11 mouse cellular contexts compared by ENCODE assay signal in genomic region chr12:101777613-101778325, GRCm38 (mm10). TPM values are rescaled to one million over a fixed set of nuclear protein-coding genes. Genes with fewer than 3 reads are reported as not detected.
DNase-seq lines count a peak whose midpoint lies in the region; ATAC-seq lines count a peak whose summit lies in the region.
"Had no signal": no experiment of that assay in that cellular context is flagged by ENCODE, and none has a peak within 500 bp of the region (broad histone marks: within the 10 kb centered on the region; RNA-seq: fewer than 3 reads in every experiment).

No protein-coding gene starts in this region.

- no peak for DNase-seq in lung, postnatal 25 days (ENCODE audit: low spot score)
- peak; percentile 24 to 57 for DNase-seq in gastrocnemius, adult 8-10 months (ENCODE audit: low spot score in 2 of 2)
- DNase-seq in lung, postnatal 10 days = peak; percentile 23
- no peak for DNase-seq in frontal cortex, postnatal 25 days (ENCODE audit: low spot score in 2 of 2)
- no peak for DNase-seq in spleen, postnatal 14 days (ENCODE audit: low spot score in 2 of 2)
- DNase-seq: cerebellum, adult 18-20 months had no signal

- no peak overlapping the region for H3K9ac ChIP-seq in lung, embryonic 16.5 days (ENCODE audit: low read length)
- no peak overlapping the region for H3K9ac ChIP-seq in heart, embryonic 15.5 days
- H3K9ac ChIP-seq: intestine, embryonic 15.5 days had no signal

- H3K9me3 ChIP-seq in lung, embryonic 16.5 days (ENCODE audit: control insufficient read depth, low read length) = no peaks in the 10 kb centered on the region
- no peaks in the 10 kb centered on the region for H3K9me3 ChIP-seq in heart, embryonic 15.5 days (replicated peaks)
- H3K9me3 ChIP-seq: intestine, embryonic 15.5 days had no signal

- WGBS in lung, embryonic 16.5 days = 41% methylated on average over 9 of the region's 9 CpGs
- 39% methylated on average over 9 of the region's 9 CpGs for WGBS in heart, embryonic 15.5 days

- peak overlapping the region; percentile 88 for H3K27ac ChIP-seq in lung, embryonic 16.5 days (ENCODE audit: low read length)
- peak overlapping the region; percentile 68 for H3K27ac ChIP-seq in heart, embryonic 15.5 days
- H3K27ac ChIP-seq: intestine, embryonic 15.5 days had no signal

- peak; percentile 67 for ATAC-seq in lung, embryonic 16.5 days (ENCODE audit: low read depth)
- ATAC-seq in heart, embryonic 15.5 days (replicated peaks; ENCODE audit: insufficient number of reproducible peaks, insufficient read depth, low FRiP score, low read depth) = peak; percentile 37; the same call in 1 of the 2 replicates
- ATAC-seq: activated CD4-positive, CD25-positive, alpha-beta regulatory T cell, adult 4 months; intestine, embryonic 15.5 days had no signal

- H3K27me3 ChIP-seq in lung, embryonic 16.5 days (ENCODE audit: control insufficient read depth, insufficient read depth, low read depth, low read length) = no peaks in the 10 kb centered on the region
- no peaks in the 10 kb centered on the region for H3K27me3 ChIP-seq in heart, embryonic 15.5 days
- H3K27me3 ChIP-seq: intestine, embryonic 15.5 days had no signal

- peaks cover 23% of the 10 kb centered on the region for H3K4me1 ChIP-seq in lung, embryonic 16.5 days (replicated peaks; ENCODE audit: control insufficient read depth, insufficient read depth, low read length)
- H3K4me1 ChIP-seq in heart, embryonic 15.5 days (replicated peaks) = peaks cover 13% of the 10 kb centered on the region

- no peak overlapping the region for H3K4me3 ChIP-seq in lung, embryonic 16.5 days (ENCODE audit: low read length)
- no peak overlapping the region for H3K4me3 ChIP-seq in heart, embryonic 15.5 days
- H3K4me3 ChIP-seq: intestine, embryonic 15.5 days had no signal

- H3K36me3 ChIP-seq in lung, embryonic 16.5 days (ENCODE audit: control insufficient read depth, insufficient read depth, low read length) = no peaks in the 10 kb centered on the region
- H3K36me3 ChIP-seq in heart, embryonic 15.5 days = no peaks in the 10 kb centered on the region
- H3K36me3 ChIP-seq: intestine, embryonic 15.5 days had no signal

- no peak overlapping the region for H3K4me2 ChIP-seq in lung, embryonic 16.5 days (ENCODE audit: low read depth, low read length)
- no peak overlapping the region for H3K4me2 ChIP-seq in heart, embryonic 15.5 days
- H3K4me2 ChIP-seq: intestine, embryonic 15.5 days had no signal

RNA-seq across cellular contexts. Expression of gene Fbln5, which starts 41.1 kb away (rescaled TPM):
- 180 and 194 TPM in 2 replicates for polyA plus RNA-seq in lung, embryonic 16.5 days (2015; fragmentation: Nextera tagmentation; extraction: Ambion mirVana)
- total RNA-seq in gastrocnemius, adult 8-10 months (2022) = 10 to 100 TPM in 2 of 4 experiments, 1 to 10 TPM in 2; 7.9 to 13.3 (median 10.9) TPM
- polyA plus RNA-seq in heart, embryonic 15.5 days (2015; fragmentation: Nextera tagmentation; extraction: Ambion mirVana) = 215 and 348 TPM in 2 replicates
- total RNA-seq: monocyte, adult 5-6 weeks had no signal
- polyA plus RNA-seq: activated CD4-positive, CD25-positive, alpha-beta regulatory T cell, adult 4 months had no signal

RNA-seq across cellular contexts. Expression of gene Tc2n, which starts 59.4 kb away (rescaled TPM):
- 9.7 and 11.2 TPM in 2 replicates for polyA plus RNA-seq in lung, embryonic 16.5 days (2015; fragmentation: Nextera tagmentation; extraction: Ambion mirVana)
- under 1 TPM; 0.10 to 0.36 (median 0.23) TPM for total RNA-seq in gastrocnemius, adult 8-10 months (2022)
- polyA plus RNA-seq in heart, embryonic 15.5 days (2015; fragmentation: Nextera tagmentation; extraction: Ambion mirVana) = 0.49 and 0.74 TPM in 2 replicates
- total RNA-seq: monocyte, adult 5-6 weeks had no signal

Comparison
In these comparisons a context has a peak if more than half of its experiments do, and no peak if none do; other contexts are left out.
1. DNase-seq: peak in gastrocnemius, adult 8-10 months (2 of 2) and lung, postnatal 10 days (single experiment); none in lung, postnatal 25 days (single experiment), frontal cortex, postnatal 25 days (0 of 2) and spleen, postnatal 14 days (0 of 2).